Mouse (Mus musculus) kidney, embryonic 14.5 days (tissue): ENCODE measurements around the gene Serinc2. TPM values are rescaled to one million over a fixed set of nuclear protein-coding genes. Genes with fewer than 3 reads are reported as not detected.

Experiments used
- ATAC-seq: fragments of 200-750 bp; cut with Nextera tagmentation; 2 replicates; pipeline ENCODE4 v1.8.0; 2017; ENCODE audit warnings: moderate number of reproducible peaks, mild to moderate bottlenecking, moderate TSS enrichment, moderate library complexity; ENCODE audit not compliant: low FRiP score, low TSS enrichment
- H3K27ac ChIP-seq: fragments of 300-500 bp; sonication (generic); 2 replicates; pipeline ENCODE4 v1.5.1; 2014; ENCODE audit warnings: low read depth, mild to moderate bottlenecking, low read length, moderate library complexity, mixed read lengths
- H3K27me3 ChIP-seq: fragments of 300-500 bp; sonication (generic); 2 replicates; pipeline ENCODE4 v1.6.1; 2014; ENCODE audit warnings: mild to moderate bottlenecking, low read length; ENCODE audit not compliant: control insufficient read depth, insufficient read depth
- H3K36me3 ChIP-seq: fragments of 300-500 bp; sonication (generic); 2 replicates; pipeline ENCODE4 v1.6.1; 2014; ENCODE audit warnings: low read length, mixed read lengths; ENCODE audit not compliant: control insufficient read depth, insufficient read depth
- H3K4me1 ChIP-seq: fragments of 300-500 bp; sonication (generic); 2 replicates; pipeline ENCODE4 v1.6.1; 2014; ENCODE audit warnings: low read length, mixed read lengths; ENCODE audit not compliant: control insufficient read depth, insufficient read depth
- H3K4me2 ChIP-seq: fragments of 300-500 bp; sonication (generic); replicated peaks from 2 replicates; pipeline ENCODE4 v1.6.1; 2014; ENCODE audit warnings: low read depth, mild to moderate bottlenecking, low read length
- H3K4me3 ChIP-seq: fragments of 300-500 bp; sonication (generic); 2 replicates; pipeline ENCODE4 v1.5.1; 2014; ENCODE audit warnings: mild to moderate bottlenecking, low read length
- H3K9ac ChIP-seq: fragments of 300-500 bp; sonication (generic); 2 replicates; pipeline ENCODE4 v1.6.1; 2014; ENCODE audit warnings: low read depth, mild to moderate bottlenecking, low read length, moderate library complexity
- H3K9me3 ChIP-seq: fragments of 300-500 bp; sonication (generic); 2 replicates; pipeline ENCODE4 v1.6.1; 2016; ENCODE audit warnings: low read length; ENCODE audit not compliant: control insufficient read depth
- WGBS: fragments of 180-500 bp; shearing (Covaris S2); extraction: QIAGEN DNeasy Blood & Tissue Kit; methylation state at CpG from one replicate; pipeline ENCODE4 v1.1.7; 2014; 5-methylcytosine and 5-hydroxymethylcytosine counted together
- polyA plus RNA-seq: library from polyadenylated mRNA; unstranded; fragments of >200 nt; fragmentation: Nextera tagmentation; extraction: Ambion mirVana; gene quantifications from 2 replicates; pipeline ENCODE4 v1.2.1, GENCODE M21; 2014

Gene Serinc2
- polyA plus RNA-seq, 1 experiment from 2014 or later, result 44.9 TPM

DNA sequence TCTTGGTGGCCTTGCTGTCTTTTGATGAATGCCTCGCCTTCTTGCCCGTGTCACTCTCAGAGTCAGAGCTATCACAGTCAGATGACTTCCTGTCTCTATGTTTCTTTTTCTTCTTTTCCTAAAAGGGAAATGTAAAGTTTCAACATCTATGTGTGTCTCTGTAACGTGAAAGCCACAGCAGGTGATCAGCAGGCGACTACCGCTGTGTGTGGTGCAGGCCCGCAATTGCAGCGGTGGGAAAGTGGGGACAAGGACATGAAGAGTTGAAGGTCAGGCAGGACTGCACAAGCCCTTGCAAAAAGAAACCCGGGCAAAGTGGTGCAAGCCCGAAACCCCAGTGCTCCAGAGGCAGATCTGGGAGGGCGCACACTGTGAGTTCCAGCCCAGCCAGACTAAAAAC, 37.7 kb upstream of the Serinc2 start:
- Histone ChIP-seq H3K36me3 (peaks cover 21% of the 10 kb centered on the region; the same call in 1 of the 2 replicates), H3K4me3 (no peak overlapping the region), H3K9me3 (no peaks in the 10 kb centered on the region), H3K27ac (0 out of 2 replicates have a peak overlapping the region, but pooled peaks have one; percentile 38), H3K9ac (no peak overlapping the region), H3K4me1 (no peaks in the 10 kb centered on the region), H3K4me2 (no peak overlapping the region), H3K27me3 (no peaks in the 10 kb centered on the region)
- no peak for ATAC-seq
- WGBS, result 85% methylated on average over 10 of the region's 10 CpGs

DNA sequence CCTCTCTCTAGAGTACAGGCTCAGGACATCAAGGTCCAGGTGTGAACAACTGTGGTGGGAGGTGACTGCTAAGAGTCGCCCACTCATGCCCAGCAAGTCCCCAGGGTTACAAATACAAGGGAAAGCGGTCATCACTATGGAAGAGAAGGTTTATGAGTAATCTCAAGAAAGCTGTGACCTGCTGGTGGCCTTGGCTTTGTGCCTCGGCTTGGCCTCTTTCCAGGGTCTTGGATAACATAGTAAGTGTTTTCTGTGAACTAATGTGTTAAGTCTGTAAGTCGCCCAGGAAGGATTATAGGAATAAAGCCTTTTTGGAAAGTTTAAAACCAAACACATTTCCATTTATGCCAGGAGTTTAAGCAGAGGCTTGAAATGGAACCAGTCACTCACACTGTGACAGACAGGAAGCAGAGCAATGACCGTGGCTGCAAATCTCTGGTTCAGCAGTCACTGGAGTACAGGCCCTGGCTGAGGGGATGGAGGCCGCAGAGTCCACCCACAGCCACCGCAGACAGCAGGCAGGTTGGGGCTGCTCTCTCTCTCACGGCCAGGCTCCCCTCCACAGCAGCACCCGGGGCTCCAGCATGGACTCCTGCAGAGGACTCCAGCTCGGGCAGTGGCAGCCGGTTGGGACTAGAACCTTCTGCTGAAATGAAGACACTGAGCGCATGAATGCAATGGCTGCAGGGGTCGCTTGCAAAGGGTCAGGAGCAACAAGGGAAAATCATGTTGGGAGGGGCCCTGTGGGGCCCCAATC, 36.9 kb upstream of the Serinc2 start:
- Histone ChIP-seq H3K36me3 (peaks cover 21% of the 10 kb centered on the region; the same call in 1 of the 2 replicates), H3K4me2 (no peak overlapping the region), H3K27ac (peak overlapping the region; percentile 38; the same call in 1 of the 2 replicates), H3K9ac (no peak overlapping the region), H3K27me3 (no peaks in the 10 kb centered on the region), H3K4me1 (no peaks in the 10 kb centered on the region), H3K9me3 (no peaks in the 10 kb centered on the region), H3K4me3 (no peak overlapping the region)
- no peak for ATAC-seq
- WGBS, result 58% methylated on average over 13 of the region's 13 CpGs

DNA sequence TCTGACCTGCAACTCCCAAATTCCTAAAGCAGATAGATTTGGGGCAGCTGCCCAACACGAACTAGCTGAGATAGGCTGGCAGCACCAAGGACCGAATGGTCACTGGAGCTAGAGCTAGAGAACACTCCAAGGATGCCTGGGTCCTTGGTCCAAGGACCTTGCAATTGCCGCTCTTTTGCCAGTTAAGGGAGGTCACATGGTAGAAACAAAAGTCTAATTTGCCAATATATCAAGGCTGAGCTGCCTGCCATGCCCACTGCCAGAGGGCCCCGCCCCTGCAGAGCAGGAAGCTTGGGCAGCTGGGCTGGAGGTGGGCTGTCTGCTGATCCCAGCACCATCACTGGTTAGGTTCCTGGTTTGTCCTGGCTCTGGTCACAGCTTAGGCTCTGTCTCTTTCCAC, 34.5 kb upstream of the Serinc2 start:
- no peak for ATAC-seq
- 88% methylated on average over 4 of the region's 4 CpGs for WGBS
- Histone ChIP-seq H3K27me3 (peaks cover 17% of the 10 kb centered on the region), H3K27ac (no peak overlapping the region), H3K4me3 (no peak overlapping the region), H3K9ac (no peak overlapping the region), H3K4me2 (no peak overlapping the region), H3K4me1 (peaks cover 6% of the 10 kb centered on the region), H3K9me3 (no peaks in the 10 kb centered on the region), H3K36me3 (peaks cover 18% of the 10 kb centered on the region; the same call in 1 of the 2 replicates)

DNA sequence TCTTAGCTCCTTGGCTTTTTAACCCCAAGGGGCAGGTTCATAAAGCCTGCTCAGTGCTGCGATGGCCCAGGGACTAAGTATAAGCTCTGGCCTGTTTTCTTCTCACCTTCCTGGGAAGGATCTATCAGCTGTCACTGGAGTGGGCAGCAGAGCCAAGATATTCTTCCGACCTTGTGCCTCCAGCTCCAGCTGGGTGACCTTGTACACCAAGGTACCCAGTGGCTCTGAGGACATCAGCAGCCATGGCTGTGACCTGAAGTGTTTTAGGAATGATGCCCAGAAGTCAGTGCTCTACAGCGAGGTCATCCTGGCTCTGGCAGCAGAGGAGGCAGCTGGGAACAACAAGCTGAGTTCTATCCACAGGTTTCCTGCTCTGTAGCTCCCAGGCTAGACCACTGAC, 33.5 kb upstream of the Serinc2 start:
- peaks cover 15% of the 10 kb centered on the region for H3K4me1 ChIP-seq
- H3K4me3 ChIP-seq, result no peak overlapping the region
- no peak overlapping the region for H3K9ac ChIP-seq
- WGBS, result 95% methylated on average over 3 of the region's 3 CpGs
- no peaks in the 10 kb centered on the region for H3K9me3 ChIP-seq
- no peak overlapping the region for H3K4me2 ChIP-seq
- no peak overlapping the region for H3K27ac ChIP-seq
- peaks cover 14% of the 10 kb centered on the region; the same call in 1 of the 2 replicates for H3K36me3 ChIP-seq
- no peak for ATAC-seq
- peaks cover 25% of the 10 kb centered on the region for H3K27me3 ChIP-seq

DNA sequence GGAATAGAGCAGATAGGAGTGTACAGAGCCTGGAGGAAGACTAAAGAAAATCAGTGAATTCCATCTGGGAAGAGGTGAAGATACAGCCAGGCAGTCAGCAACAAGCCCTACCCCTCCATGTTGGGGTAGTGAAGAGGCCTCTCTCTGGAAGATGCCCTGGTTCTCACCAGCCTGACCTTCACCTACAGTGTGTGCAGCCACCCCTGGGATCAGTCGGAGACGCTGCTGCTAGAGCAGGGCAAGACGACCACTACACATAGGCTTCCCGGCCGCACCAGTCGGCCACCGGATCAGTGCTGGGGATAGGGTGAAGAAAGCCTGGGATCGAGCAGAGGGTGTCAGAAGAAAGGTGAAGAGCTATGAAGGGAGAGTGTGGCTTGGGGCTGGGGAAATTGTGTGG, 30.2 kb upstream of the Serinc2 start:
- peaks cover 30% of the 10 kb centered on the region for H3K27me3 ChIP-seq
- H3K9ac ChIP-seq, result no peak overlapping the region
- ATAC-seq, result no peak; the same call in 1 of the 2 replicates
- no peaks in the 10 kb centered on the region for H3K9me3 ChIP-seq
- peaks cover 19% of the 10 kb centered on the region for H3K4me1 ChIP-seq
- no peak overlapping the region for H3K27ac ChIP-seq
- H3K4me3 ChIP-seq, result peak overlapping the region; percentile 48
- H3K36me3 ChIP-seq, result peaks cover 3% of the 10 kb centered on the region; the same call in 1 of the 2 replicates
- WGBS, result 44% methylated on average over 8 of the region's 8 CpGs
- peak overlapping the region; percentile 93 for H3K4me2 ChIP-seq

DNA sequence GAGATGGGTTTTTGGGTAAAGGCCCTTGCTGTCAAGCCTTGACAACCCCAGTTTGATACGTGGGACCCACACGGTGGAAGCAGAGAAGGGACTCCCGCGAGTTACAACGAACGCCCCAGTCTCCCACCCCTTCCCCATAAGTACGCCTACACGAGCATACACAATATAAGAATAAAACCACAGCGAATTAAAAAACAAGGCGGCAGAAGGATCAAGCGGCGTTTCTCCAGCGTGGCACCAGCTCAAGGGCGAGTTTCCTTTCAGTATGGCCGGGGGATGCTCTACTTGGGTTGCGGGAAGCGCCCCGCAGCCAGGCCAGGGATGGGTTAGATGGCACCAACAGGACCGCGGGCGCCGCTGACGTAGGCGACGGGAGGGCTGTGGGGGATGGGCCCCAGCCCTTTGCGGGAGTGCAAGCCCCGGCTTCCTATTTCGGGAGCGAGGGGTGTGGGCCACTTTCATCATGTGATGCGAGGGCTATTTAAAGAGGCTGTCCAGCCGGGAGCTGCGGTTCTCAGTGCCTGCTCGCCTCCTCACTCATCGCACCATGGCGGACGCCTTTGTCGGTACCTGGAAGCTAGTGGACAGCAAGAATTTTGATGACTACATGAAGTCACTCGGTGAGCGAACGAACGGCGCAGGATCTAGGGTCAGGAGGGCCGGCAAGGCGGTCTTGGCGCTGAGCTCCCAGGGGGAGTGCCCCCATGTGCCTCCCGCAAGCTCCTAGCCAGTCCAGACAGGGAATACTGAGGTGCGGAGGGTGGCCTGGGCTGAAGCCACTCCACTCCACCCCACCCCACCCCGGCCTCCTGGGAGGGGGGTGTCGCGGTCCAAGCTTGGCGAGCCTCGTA, 29.5 kb upstream of the Serinc2 start, which contains the start of the genes Fabp3 and Gm10570:
Gene Fabp3 (plus strand): TSS at position 365 of the 851 bp plus-strand sequence.
Gene Gm10570 (minus strand): TSS at position 444 of the 851 bp plus-strand sequence.
- H3K9ac ChIP-seq, result peak within 1 kb of the TSS; percentile 44; the same call in 1 of the 2 replicates
- WGBS, result under 1% methylated on average over 52 of the region's 52 CpGs
- peak within 1 kb of the TSS; percentile 48 for H3K4me3 ChIP-seq
- peaks cover 30% of the 10 kb centered on the region for H3K27me3 ChIP-seq
- peak; percentile 63 for ATAC-seq
- H3K4me1 ChIP-seq, result peaks cover 19% of the 10 kb centered on the region
- no peak within 1 kb of the TSS for H3K27ac ChIP-seq
- H3K4me2 ChIP-seq, result peak within 1 kb of the TSS; percentile 93
- no peaks in the 10 kb centered on the region for H3K9me3 ChIP-seq
- no peaks in the 10 kb centered on the region; the same call in 1 of the 2 replicates for H3K36me3 ChIP-seq

DNA sequence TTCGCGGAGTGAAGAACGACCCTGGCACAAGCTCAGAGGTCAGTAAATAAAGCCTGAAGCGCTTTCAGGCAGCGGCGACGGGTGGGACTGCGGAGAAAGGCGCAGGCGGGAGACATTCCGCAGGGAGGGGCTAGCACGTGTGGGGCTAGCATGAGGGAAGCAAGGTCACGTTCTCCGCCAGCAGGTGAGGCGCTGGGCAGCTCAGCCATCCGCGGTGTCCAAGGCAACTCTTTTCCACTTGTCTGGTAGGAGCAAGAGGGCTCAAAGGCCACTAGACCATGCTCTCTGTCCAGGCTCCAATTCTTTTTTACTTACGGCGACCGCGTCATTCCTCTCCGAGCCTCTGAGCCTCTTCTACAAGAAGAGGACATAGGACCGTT, 28.8 kb upstream of the Serinc2 start:
- Histone ChIP-seq H3K27ac (no peak overlapping the region), H3K36me3 (no peaks in the 10 kb centered on the region; the same call in 1 of the 2 replicates), H3K4me3 (peak overlapping the region; percentile 48), H3K9me3 (no peaks in the 10 kb centered on the region), H3K4me1 (peaks cover 19% of the 10 kb centered on the region), H3K4me2 (peak overlapping the region; percentile 93), H3K9ac (no peak overlapping the region), H3K27me3 (peaks cover 30% of the 10 kb centered on the region)
- WGBS, result under 1% methylated on average over 23 of the region's 23 CpGs
- peak; percentile 59; the same call in 1 of the 2 replicates for ATAC-seq

DNA sequence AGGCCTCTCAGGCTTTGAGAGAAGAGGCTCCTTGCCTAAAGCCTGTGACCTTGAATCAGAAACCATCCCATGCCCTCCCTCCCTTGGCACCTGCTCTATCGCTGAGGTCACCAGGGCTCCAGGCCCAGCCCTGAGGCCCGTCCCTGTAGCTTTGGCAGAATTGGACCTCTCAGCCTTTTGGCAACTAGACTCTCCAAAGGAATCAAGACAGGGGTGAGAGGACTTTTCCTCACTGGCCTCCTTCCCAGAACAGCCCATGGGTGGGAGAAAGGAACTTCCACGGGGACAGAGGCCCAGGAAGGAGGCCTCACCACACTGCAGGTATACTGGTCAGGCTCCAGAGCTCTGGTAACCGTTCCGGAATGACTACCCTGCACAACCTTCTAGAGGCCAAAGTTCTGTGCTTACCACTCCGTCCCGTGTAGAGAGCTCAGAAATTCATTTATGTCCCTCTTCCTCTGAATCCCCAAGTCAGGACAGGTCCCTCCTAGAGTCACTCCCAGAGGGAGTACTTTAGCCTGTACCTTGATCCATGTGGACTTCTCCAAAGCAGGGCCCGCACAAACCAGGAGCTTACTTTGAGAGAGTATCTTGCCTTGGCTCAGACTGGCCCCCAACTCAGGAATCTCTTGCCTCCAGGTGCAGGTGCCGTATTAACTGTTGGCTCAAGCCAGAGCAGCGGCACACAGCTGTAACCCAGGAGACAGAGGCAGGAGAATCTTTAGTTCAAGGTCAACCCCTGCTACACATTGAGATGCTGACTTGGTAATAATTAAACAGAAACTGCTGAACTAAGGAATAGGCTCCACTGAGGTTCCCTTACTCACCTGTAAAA, 28.0 kb upstream of the Serinc2 start:
- H3K4me3 ChIP-seq, result 0 out of 2 replicates have a peak overlapping the region, but pooled peaks have one; percentile 48
- ATAC-seq, result no peak
- peaks cover 30% of the 10 kb centered on the region for H3K27me3 ChIP-seq
- H3K9ac ChIP-seq, result no peak overlapping the region
- H3K4me2 ChIP-seq, result peak overlapping the region; percentile 93; the same call in 1 of the 2 replicates
- H3K4me1 ChIP-seq, result peaks cover 19% of the 10 kb centered on the region
- H3K36me3 ChIP-seq, result no peaks in the 10 kb centered on the region
- 72% methylated on average over 10 of the region's 10 CpGs for WGBS
- no peak overlapping the region for H3K27ac ChIP-seq
- no peaks in the 10 kb centered on the region for H3K9me3 ChIP-seq
